Mouse (Mus musculus) hindbrain, postnatal 0 days (tissue): ENCODE data around the gene Laptm5. TPM values are rescaled to one million over a fixed set of nuclear protein-coding genes. Genes with fewer than 3 reads are reported as not detected.

ENCODE experiments used
- ATAC-seq: fragments of 200-750 bp; cut with Nextera tagmentation; 2 replicates; pipeline ENCODE4 v1.8.0; 2017; ENCODE audit warnings: mild to moderate bottlenecking, moderate TSS enrichment, moderate library complexity
- DNase-seq: peaks from one replicate; pipeline ENCODE4 v3.0.0-alpha.2; 2015; ENCODE audit warnings: low spot score
- H3K27ac ChIP-seq: fragments of 300-500 bp; sonication (generic); 2 replicates; pipeline ENCODE4 v1.5.1; 2014; ENCODE audit warnings: mild to moderate bottlenecking
- H3K27me3 ChIP-seq: fragments of 300-500 bp; sonication (generic); 2 replicates; pipeline ENCODE4 v1.6.1; 2014; ENCODE audit warnings: low read length, mixed read lengths; ENCODE audit not compliant: insufficient read depth
- H3K36me3 ChIP-seq: fragments of 300-500 bp; sonication (generic); 2 replicates; pipeline ENCODE4 v1.6.1; 2014; ENCODE audit warnings: low read length, mixed read lengths; ENCODE audit not compliant: insufficient read depth
- H3K4me1 ChIP-seq: fragments of 300-500 bp; sonication (generic); 2 replicates; pipeline ENCODE4 v1.6.1; 2014; ENCODE audit warnings: antibody characterized with exemption, low read length, mixed read lengths; ENCODE audit not compliant: insufficient read depth
- H3K4me2 ChIP-seq: fragments of 300-500 bp; sonication (generic); 2 replicates; pipeline ENCODE4 v1.6.1; 2014; ENCODE audit warnings: low read depth, mild to moderate bottlenecking, low read length, moderate library complexity, mixed read lengths
- H3K4me3 ChIP-seq: fragments of 300-500 bp; sonication (generic); 2 replicates; pipeline ENCODE4 v1.5.1; 2014; ENCODE audit warnings: low read length
- H3K9ac ChIP-seq: fragments of 300-500 bp; sonication (generic); replicated peaks from 2 replicates; pipeline ENCODE4 v1.6.1; 2014; ENCODE audit warnings: mild to moderate bottlenecking, low read length, moderate library complexity, mixed read lengths
- H3K9me3 ChIP-seq: fragments of 300-500 bp; sonication (generic); 2 replicates; pipeline ENCODE4 v1.6.1; 2016; ENCODE audit warnings: low read length, mixed read lengths
- CTCF ChIP-seq: IDR thresholded peaks from 2 replicates; pipeline ENCODE4 v1.5.1; 2016; ENCODE audit warnings: antibody characterized with exemption, control low read depth, low read depth
- WGBS: fragments of 180-500 bp; shearing (Covaris S2); extraction: QIAGEN DNeasy Blood & Tissue Kit; methylation state at CpG from one replicate; pipeline ENCODE4 v1.1.7; 2014; 5-methylcytosine and 5-hydroxymethylcytosine counted together
- polyA plus RNA-seq: library from polyadenylated mRNA; unstranded; fragments of >200 nt; fragmentation: Nextera tagmentation; extraction: Ambion mirVana; gene quantifications from 2 replicates; pipeline ENCODE4 v1.2.1, GENCODE M21; 2015
- total RNA-seq: library from RNA; depleted of rRNA; stranded (reverse); fragments of >200 nt; gene quantifications from 2 replicates; pipeline ENCODE4 v1.2.3, GENCODE M21; 2014

Gene Laptm5
- total and polyA plus RNA-seq, 2 experiments from 2014 or later: 42.8 to 43.1 TPM

DNA sequence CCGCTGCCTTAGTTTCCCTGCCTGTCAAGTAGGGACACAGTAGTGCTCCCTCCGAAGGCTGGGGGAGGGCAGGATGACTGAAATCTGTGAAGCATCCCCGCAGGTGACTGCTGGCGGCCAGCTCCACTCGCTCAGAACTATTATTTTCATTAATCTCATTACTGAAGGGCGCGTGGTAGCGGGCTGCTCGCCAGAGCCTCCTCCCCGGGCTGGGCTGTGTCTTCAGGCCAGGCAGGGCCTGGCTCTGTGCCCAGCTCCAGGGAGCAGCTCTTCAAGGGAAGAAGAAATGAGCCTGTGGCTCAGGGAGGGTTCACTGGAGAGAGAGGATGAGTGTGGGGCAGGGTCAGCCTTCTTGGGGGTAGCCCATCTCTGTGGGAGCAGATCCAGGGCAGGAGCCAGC is 38.3 kb upstream of the Laptm5 start:
- Histone ChIP-seq H3K4me3 (no peak overlapping the region), H3K4me2 (no peak overlapping the region), H3K27me3 (no peaks in the 10 kb centered on the region), H3K9ac (no peak overlapping the region), H3K27ac (no peak overlapping the region), H3K4me1 (peaks cover 18% of the 10 kb centered on the region), H3K36me3 (no peaks in the 10 kb centered on the region), H3K9me3 (no peaks in the 10 kb centered on the region)
- no peak; the same call in 1 of the 2 replicates for ATAC-seq
- TF ChIP-seq CTCF: no peak
- 11% methylated on average over 10 of the region's 10 CpGs for WGBS
- DNase-seq: peak; percentile 93

DNA sequence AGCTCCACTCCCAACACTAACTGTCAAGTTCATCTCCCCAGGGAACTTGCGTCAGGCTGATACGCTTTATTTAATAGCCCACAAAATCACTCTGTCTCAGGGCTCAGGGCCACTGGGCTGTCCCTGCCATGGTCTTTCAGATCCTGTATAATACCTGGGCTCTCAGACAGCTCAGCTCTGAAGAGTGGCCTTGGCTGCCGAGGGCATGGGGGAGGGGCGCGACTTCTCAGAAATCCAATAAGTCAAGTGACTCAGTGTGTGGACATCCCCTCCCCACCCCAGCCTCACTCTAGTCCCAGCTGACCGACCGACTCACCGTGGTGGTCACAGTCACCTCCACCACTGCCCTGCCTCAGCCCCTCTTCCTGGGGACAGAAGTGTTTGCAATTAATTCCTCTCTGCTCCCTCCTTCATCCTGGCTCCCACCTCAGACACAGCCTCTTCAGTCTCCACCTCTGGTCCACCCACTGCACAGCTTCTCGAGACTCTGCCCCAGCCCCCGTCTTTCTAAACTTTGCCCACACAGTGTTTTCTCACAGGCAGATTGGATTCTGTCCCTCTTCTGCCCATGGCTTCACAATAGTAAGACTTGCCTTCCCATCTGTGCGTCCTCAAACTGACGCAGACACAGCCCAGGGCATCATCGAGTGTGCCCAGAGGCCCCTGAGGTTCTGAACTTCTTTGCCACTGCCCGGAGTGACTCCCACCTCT is 36.8 kb upstream of the Laptm5 start:
- H3K4me3 ChIP-seq: no peak overlapping the region
- WGBS: 45% methylated on average over 14 of the region's 14 CpGs

DNA sequence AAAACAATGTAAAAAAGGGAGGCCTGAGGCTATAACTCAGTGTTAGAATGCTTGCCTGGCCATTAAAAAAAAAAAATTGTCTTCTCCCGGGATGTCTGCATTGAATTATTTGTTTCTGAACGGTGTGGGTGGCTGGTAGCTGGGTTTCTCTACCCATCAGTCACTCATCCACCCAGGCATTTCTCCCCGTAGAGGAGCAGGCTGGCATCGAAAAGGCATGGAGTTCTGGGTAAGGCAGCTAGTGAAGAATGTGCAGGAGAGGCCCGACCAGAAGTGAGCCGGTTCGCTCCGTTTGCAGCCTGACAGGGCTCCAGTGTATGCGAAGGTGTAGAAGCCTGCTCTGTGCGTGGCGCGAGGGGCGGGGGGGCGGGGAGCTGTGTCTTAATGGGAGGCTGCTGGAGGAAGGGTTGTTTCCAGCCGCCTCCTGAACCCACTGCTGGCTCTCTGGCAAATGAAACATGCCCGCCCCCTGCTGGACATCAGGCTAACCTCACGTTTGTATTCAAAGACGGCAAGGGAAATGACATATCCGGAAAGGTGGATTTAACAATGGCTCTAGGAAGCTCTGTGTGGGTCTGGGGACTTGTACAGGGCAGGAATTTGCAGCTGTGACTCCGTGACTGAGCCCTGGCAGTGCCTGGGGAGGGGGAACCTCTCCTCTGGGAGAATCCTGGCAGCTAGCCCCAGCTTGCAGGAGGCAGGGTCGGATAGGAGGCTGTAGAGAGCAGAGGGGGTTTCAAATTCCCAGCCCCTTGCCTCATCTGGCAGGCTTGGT is 34.5 kb upstream of the Laptm5 start:
- Histone ChIP-seq H3K27ac (peak overlapping the region; percentile 43), H3K9me3 (no peaks in the 10 kb centered on the region), H3K4me1 (peaks cover 18% of the 10 kb centered on the region), H3K27me3 (no peaks in the 10 kb centered on the region), H3K9ac (no peak overlapping the region; the same call in 1 of the 2 replicates), H3K4me3 (no peak overlapping the region), H3K36me3 (no peaks in the 10 kb centered on the region), H3K4me2 (peak overlapping the region; percentile 40)
- DNase-seq: peak; percentile 95
- peak; percentile 83 for ATAC-seq
- peak; percentile 93 for TF ChIP-seq CTCF
- WGBS: 4% methylated on average over 21 of the region's 21 CpGs

More for the DNA sequence above, 36.8 kb upstream of the Laptm5 start:
- no peak overlapping the region for H3K9ac ChIP-seq
- H3K27me3 ChIP-seq: no peaks in the 10 kb centered on the region
- no peak for TF ChIP-seq CTCF
- ATAC-seq (no peak), DNase-seq (no peak)
- H3K36me3 ChIP-seq: no peaks in the 10 kb centered on the region
- peaks cover 18% of the 10 kb centered on the region for H3K4me1 ChIP-seq
- H3K9me3 ChIP-seq: no peaks in the 10 kb centered on the region
- no peak overlapping the region for H3K4me2 ChIP-seq
- H3K27ac ChIP-seq: no peak overlapping the region

DNA sequence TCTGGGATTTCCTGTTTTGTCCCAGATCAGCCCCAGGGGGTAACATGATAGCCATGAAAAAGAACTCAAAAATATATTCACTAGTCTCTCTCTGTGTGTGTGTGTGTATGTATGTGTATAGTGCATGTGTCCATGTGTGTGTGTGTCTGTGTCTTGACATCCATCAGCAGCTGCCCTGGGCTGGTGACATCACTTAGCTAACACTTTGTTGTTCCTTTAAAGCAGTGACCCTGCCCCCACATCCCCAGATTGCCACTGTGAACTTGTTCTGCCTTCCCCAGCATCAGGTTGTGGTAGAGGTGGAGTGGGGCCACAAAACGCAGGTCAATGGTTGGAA is 33.9 kb upstream of the Laptm5 start:
- H3K27me3 ChIP-seq: no peaks in the 10 kb centered on the region
- H3K4me3 ChIP-seq: no peak overlapping the region
- H3K4me1 ChIP-seq: peaks cover 18% of the 10 kb centered on the region
- H3K4me2 ChIP-seq: 0 out of 2 replicates have a peak overlapping the region, but pooled peaks have one; percentile 40
- no peak overlapping the region for H3K9ac ChIP-seq
- no peaks in the 10 kb centered on the region for H3K36me3 ChIP-seq
- peak; percentile 19; the same call in 1 of the 2 replicates for ATAC-seq
- no peak overlapping the region for H3K27ac ChIP-seq
- DNase-seq: no peak
- no peaks in the 10 kb centered on the region for H3K9me3 ChIP-seq
- WGBS: 81% methylated on average over 1 of the region's 1 CpGs
- no peak for TF ChIP-seq CTCF

DNA sequence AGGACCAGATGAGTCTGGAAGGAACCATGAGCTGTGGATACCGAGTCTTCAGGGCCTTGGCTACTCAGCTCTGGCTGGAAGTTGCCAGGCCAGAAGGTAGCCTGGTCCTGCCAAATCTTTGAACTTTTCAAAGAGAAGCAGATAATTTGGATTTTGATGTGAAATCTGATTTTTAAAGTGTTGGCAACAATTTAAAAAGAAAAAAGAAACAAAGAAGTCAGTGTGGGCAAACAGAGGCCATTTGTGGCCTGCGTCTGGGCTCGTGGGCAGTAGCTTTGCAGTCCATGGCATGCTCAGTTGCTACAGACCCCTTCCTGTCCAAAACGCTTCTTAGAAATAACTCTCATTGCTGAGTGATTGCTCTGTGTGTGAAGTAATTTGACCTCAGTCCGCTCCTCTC is 31.6 kb upstream of the Laptm5 start:
- TF ChIP-seq CTCF: no peak
- Histone ChIP-seq H3K36me3 (no peaks in the 10 kb centered on the region), H3K4me2 (no peak overlapping the region), H3K9me3 (no peaks in the 10 kb centered on the region), H3K4me1 (peaks cover 11% of the 10 kb centered on the region), H3K9ac (no peak overlapping the region), H3K27ac (no peak overlapping the region), H3K27me3 (no peaks in the 10 kb centered on the region), H3K4me3 (no peak overlapping the region)
- no peak for DNase-seq
- ATAC-seq: no peak
- 56% methylated on average over 5 of the region's 5 CpGs for whole genome bisulfite sequencing

GRCm38 (mm10) chr4:130882762-130883161 is 30.2 kb upstream of the Laptm5 start:
- 62% methylated on average over 15 of the region's 15 CpGs for WGBS
- H3K9ac ChIP-seq: no peak overlapping the region
- no peaks in the 10 kb centered on the region for H3K27me3 ChIP-seq
- DNase-seq (no peak), ATAC-seq (no peak)
- TF ChIP-seq CTCF: no peak
- no peaks in the 10 kb centered on the region for H3K9me3 ChIP-seq
- no peak overlapping the region for H3K4me2 ChIP-seq
- no peak overlapping the region for H3K27ac ChIP-seq
- no peak overlapping the region for H3K4me3 ChIP-seq
- H3K4me1 ChIP-seq: peaks cover 11% of the 10 kb centered on the region
- no peaks in the 10 kb centered on the region for H3K36me3 ChIP-seq
